ENCODE assay signal across 23 mouse cellular contexts in genomic region chr3:30176615-30177014, GRCm38 (mm10).
"Had no signal": no experiment of that assay in that cellular context is flagged by ENCODE, and none has a peak within 500 bp of the region (broad histone marks: within the 10 kb centered on the region; RNA-seq: fewer than 3 reads in every experiment).

No protein-coding gene starts in this region.

- H3K27ac ChIP-seq: intestine, embryonic 15.5 days; kidney, embryonic 15.5 days; layer of hippocampus, adult 2 months; limb, embryonic 10.5 days; limb, embryonic 13.5 days; liver, embryonic 12.5 days; liver, embryonic 15.5 days; macrophage; midbrain, embryonic 12.5 days; midbrain, embryonic 15.5 days; neural tube, embryonic 12.5 days; neural tube, embryonic 15.5 days; stomach, postnatal 0 days had no signal

- H3K9ac ChIP-seq: intestine, embryonic 15.5 days; kidney, embryonic 15.5 days; limb, embryonic 13.5 days; liver, embryonic 12.5 days; liver, embryonic 15.5 days; midbrain, embryonic 12.5 days; midbrain, embryonic 15.5 days; neural tube, embryonic 12.5 days; neural tube, embryonic 15.5 days had no signal

- ATAC-seq: intestine, embryonic 15.5 days; liver, embryonic 12.5 days; midbrain, embryonic 15.5 days had no signal

- H3K9me3 ChIP-seq: intestine, embryonic 15.5 days; kidney, embryonic 15.5 days; limb, embryonic 10.5 days; liver, embryonic 12.5 days; liver, embryonic 15.5 days; midbrain, embryonic 15.5 days; neural tube, embryonic 15.5 days had no signal

- H3K4me2 ChIP-seq: intestine, embryonic 15.5 days; kidney, embryonic 15.5 days; limb, embryonic 13.5 days; liver, embryonic 12.5 days; liver, embryonic 15.5 days; midbrain, embryonic 12.5 days; midbrain, embryonic 15.5 days; neural tube, embryonic 12.5 days; neural tube, embryonic 15.5 days had no signal

- H3K4me3 ChIP-seq: intestine, embryonic 15.5 days; kidney, embryonic 15.5 days; layer of hippocampus, adult 2 months; limb, embryonic 10.5 days; limb, embryonic 13.5 days; liver, embryonic 12.5 days; liver, embryonic 15.5 days; midbrain, embryonic 12.5 days; midbrain, embryonic 15.5 days; neural tube, embryonic 12.5 days; neural tube, embryonic 15.5 days had no signal

- DNase-seq: kidney, adult 11 months; layer of hippocampus, adult 9-11 months; liver; lung, adult 18-20 months; right cerebral cortex, adult 18-20 months; right cerebral cortex, postnatal 14 days; right cerebral cortex, postnatal 4 days; thymus, adult 2 months; thymus, postnatal 14 days; thymus, postnatal 4 days had no signal

- H3K36me3 ChIP-seq: intestine, embryonic 15.5 days; kidney, embryonic 15.5 days; liver, embryonic 12.5 days; liver, embryonic 15.5 days; midbrain, embryonic 15.5 days; neural tube, embryonic 12.5 days; neural tube, embryonic 15.5 days had no signal

- H3K27me3 ChIP-seq: intestine, embryonic 15.5 days; kidney, embryonic 15.5 days; limb, embryonic 13.5 days; liver, embryonic 12.5 days; liver, embryonic 15.5 days; midbrain, embryonic 12.5 days; midbrain, embryonic 15.5 days; neural tube, embryonic 12.5 days; neural tube, embryonic 15.5 days had no signal

- H3K4me1 ChIP-seq: intestine, embryonic 15.5 days; kidney, embryonic 15.5 days; liver, embryonic 12.5 days; liver, embryonic 15.5 days; midbrain, embryonic 12.5 days; midbrain, embryonic 15.5 days; neural tube, embryonic 12.5 days; neural tube, embryonic 15.5 days had no signal
